Mouse (Mus musculus) embryonic facial prominence, embryonic 13.5 days (tissue): ENCODE results near the gene Mllt1. TPM values are rescaled to one million over a fixed set of nuclear protein-coding genes. Genes with fewer than 3 reads are reported as not detected.

ENCODE experiments used
- ATAC-seq: fragments of 200-750 bp; cut with Nextera tagmentation; 2 replicates; pipeline ENCODE4 v1.8.0; 2017; ENCODE audit warnings: low read depth; ENCODE audit not compliant: insufficient number of reproducible peaks, insufficient read depth, low FRiP score, low TSS enrichment
- H3K27ac ChIP-seq: fragments of 300-500 bp; sonication (generic); 2 replicates; pipeline ENCODE4 v1.5.1; 2015; ENCODE audit warnings: moderate library complexity, mild to moderate bottlenecking, inconsistent platforms
- H3K27me3 ChIP-seq: fragments of 300-500 bp; sonication (generic); 2 replicates; pipeline ENCODE4 v1.6.1; 2015; ENCODE audit warnings: mild to moderate bottlenecking, inconsistent platforms
- H3K36me3 ChIP-seq: fragments of 300-500 bp; sonication (generic); 2 replicates; pipeline ENCODE4 v1.6.1; 2015; ENCODE audit warnings: mild to moderate bottlenecking, inconsistent platforms
- H3K4me1 ChIP-seq: fragments of 300-500 bp; sonication (generic); 2 replicates; pipeline ENCODE4 v1.6.1; 2015; ENCODE audit warnings: inconsistent platforms
- H3K4me2 ChIP-seq: fragments of 300-500 bp; sonication (generic); 2 replicates; pipeline ENCODE4 v1.6.1; 2015; ENCODE audit warnings: moderate library complexity, mild to moderate bottlenecking, inconsistent platforms
- H3K4me3 ChIP-seq: fragments of 300-500 bp; sonication (generic); 2 replicates; pipeline ENCODE4 v1.5.1; 2015; ENCODE audit warnings: mild to moderate bottlenecking, inconsistent platforms
- H3K9ac ChIP-seq: fragments of 300-500 bp; sonication (generic); 2 replicates; pipeline ENCODE4 v1.6.1; 2015; ENCODE audit warnings: mild to moderate bottlenecking, inconsistent platforms
- H3K9me3 ChIP-seq: fragments of 300-500 bp; sonication (generic); 2 replicates; pipeline ENCODE4 v1.6.1; 2016; ENCODE audit warnings: inconsistent platforms
- WGBS: fragments of 180-500 bp; shearing (Covaris S2); methylation state at CpG from one replicate; pipeline ENCODE4 v1.1.7; 2015; ENCODE audit warnings: mixed read lengths; 5-methylcytosine and 5-hydroxymethylcytosine counted together
- polyA plus RNA-seq: library from polyadenylated mRNA; unstranded; fragments of >200 nt; fragmentation: Nextera tagmentation; extraction: Ambion mirVana; gene quantifications from 2 replicates; pipeline ENCODE4 v1.2.1, GENCODE M21; 2015

Mllt1 gene
- polyA plus RNA-seq, 1 experiment from 2014 or later: 71.0 TPM

- H3K4me3 ChIP-seq: no peak overlapping the region
- no peak overlapping the region for H3K4me2 ChIP-seq
- ATAC-seq: no peak
- H3K36me3 ChIP-seq: no peaks in the 10 kb centered on the region
- H3K27ac ChIP-seq: no peak overlapping the region
- no peak overlapping the region for H3K9ac ChIP-seq
- peaks cover 4% of the 10 kb centered on the region; the same call in 1 of the 2 replicates for H3K27me3 ChIP-seq
- no peaks in the 10 kb centered on the region for H3K9me3 ChIP-seq
- WGBS: 81% methylated on average over 6 of the region's 6 CpGs
- no peaks in the 10 kb centered on the region for H3K4me1 ChIP-seq
These were observed 28.4 kb upstream of the Mllt1 start for GRCm38 (mm10) chr17:56963646-56964045.

- Histone ChIP-seq H3K27me3 (peaks cover 4% of the 10 kb centered on the region; the same call in 1 of the 2 replicates), H3K9ac (no peak overlapping the region), H3K4me3 (no peak overlapping the region), H3K9me3 (no peaks in the 10 kb centered on the region), H3K4me2 (no peak overlapping the region), H3K4me1 (0 out of 2 replicates have a peak, but pooled peaks cover 4% of the 10 kb centered on the region), H3K36me3 (no peaks in the 10 kb centered on the region), H3K27ac (no peak overlapping the region)
- WGBS: 75% methylated on average over 5 of the region's 5 CpGs
- no peak for ATAC-seq
These were observed 27.6 kb upstream of the Mllt1 start for GRCm38 (mm10) chr17:56962642-56963405.

- H3K4me2 ChIP-seq: no peak overlapping the region
- no peak for ATAC-seq
- H3K4me1 ChIP-seq: 0 out of 2 replicates have a peak, but pooled peaks cover 5% of the 10 kb centered on the region
- H3K4me3 ChIP-seq: no peak overlapping the region
- no peak overlapping the region for H3K27ac ChIP-seq
- H3K36me3 ChIP-seq: no peaks in the 10 kb centered on the region
- H3K9ac ChIP-seq: no peak overlapping the region
- WGBS: 92% methylated on average over 4 of the region's 4 CpGs
- no peaks in the 10 kb centered on the region for H3K9me3 ChIP-seq
- H3K27me3 ChIP-seq: peaks cover 4% of the 10 kb centered on the region; the same call in 1 of the 2 replicates
These were observed 26.7 kb upstream of the Mllt1 start for GRCm38 (mm10) chr17:56961880-56962279.

GRCm38 (mm10) chr17:56958667-56959066 lies 23.5 kb upstream of the Mllt1 start:
- Histone ChIP-seq H3K27me3 (no peaks in the 10 kb centered on the region), H3K36me3 (no peaks in the 10 kb centered on the region), H3K4me2 (no peak overlapping the region), H3K27ac (no peak overlapping the region), H3K4me3 (no peak overlapping the region), H3K4me1 (0 out of 2 replicates have a peak, but pooled peaks cover 5% of the 10 kb centered on the region), H3K9me3 (no peaks in the 10 kb centered on the region), H3K9ac (no peak overlapping the region)
- ATAC-seq: no peak
- WGBS: 68% methylated on average over 4 of the region's 4 CpGs

- H3K4me2 ChIP-seq: no peak overlapping the region
- 0 out of 2 replicates have a peak, but pooled peaks cover 5% of the 10 kb centered on the region for H3K4me1 ChIP-seq
- H3K4me3 ChIP-seq: no peak overlapping the region
- no peaks in the 10 kb centered on the region for H3K27me3 ChIP-seq
- 26% methylated on average over 11 of the region's 11 CpGs for WGBS
- H3K36me3 ChIP-seq: no peaks in the 10 kb centered on the region
- no peaks in the 10 kb centered on the region for H3K9me3 ChIP-seq
- ATAC-seq: no peak
- no peak overlapping the region for H3K27ac ChIP-seq
- no peak overlapping the region for H3K9ac ChIP-seq
These were observed 22.7 kb upstream of the Mllt1 start for GRCm38 (mm10) chr17:56957763-56958429.

GRCm38 (mm10) chr17:56954871-56955270 lies 19.7 kb upstream of the Mllt1 start:
- no peak overlapping the region for H3K4me3 ChIP-seq
- H3K36me3 ChIP-seq: no peaks in the 10 kb centered on the region
- H3K27ac ChIP-seq: no peak overlapping the region
- H3K4me2 ChIP-seq: no peak overlapping the region
- 0 out of 2 replicates have a peak, but pooled peaks cover 5% of the 10 kb centered on the region for H3K4me1 ChIP-seq
- no peaks in the 10 kb centered on the region for H3K27me3 ChIP-seq
- 81% methylated on average over 7 of the region's 7 CpGs for WGBS
- H3K9me3 ChIP-seq: no peaks in the 10 kb centered on the region
- ATAC-seq: no peak
- H3K9ac ChIP-seq: no peak overlapping the region

GRCm38 (mm10) chr17:56952639-56953038 lies 17.4 kb upstream of the Mllt1 start:
- WGBS: 86% methylated on average over 1 of the region's 1 CpGs
- Histone ChIP-seq H3K9me3 (peaks cover 3% of the 10 kb centered on the region; the same call in 1 of the 2 replicates), H3K4me2 (no peak overlapping the region), H3K4me3 (no peak overlapping the region), H3K4me1 (no peaks in the 10 kb centered on the region), H3K27me3 (no peaks in the 10 kb centered on the region), H3K9ac (no peak overlapping the region), H3K36me3 (no peaks in the 10 kb centered on the region), H3K27ac (no peak overlapping the region)
- no peak for ATAC-seq

GRCm38 (mm10) chr17:56950915-56951314 lies 15.7 kb upstream of the Mllt1 start:
- no peak for ATAC-seq
- Histone ChIP-seq H3K36me3 (no peaks in the 10 kb centered on the region), H3K4me3 (no peak overlapping the region), H3K9me3 (peaks cover 6% of the 10 kb centered on the region; the same call in 1 of the 2 replicates), H3K27me3 (no peaks in the 10 kb centered on the region), H3K9ac (no peak overlapping the region), H3K4me2 (no peak overlapping the region), H3K27ac (no peak overlapping the region), H3K4me1 (no peaks in the 10 kb centered on the region)
- WGBS: 15% methylated on average over 3 of the region's 3 CpGs

- no peak overlapping the region for H3K4me3 ChIP-seq
- no peak for ATAC-seq
- H3K4me2 ChIP-seq: no peak overlapping the region
- 0 out of 2 replicates have a peak, but pooled peaks cover 3% of the 10 kb centered on the region for H3K27me3 ChIP-seq
- no peak overlapping the region for H3K9ac ChIP-seq
- no peaks in the 10 kb centered on the region for H3K36me3 ChIP-seq
- WGBS: 79% methylated on average over 4 of the region's 4 CpGs
- H3K4me1 ChIP-seq: peaks cover 9% of the 10 kb centered on the region
- no peaks in the 10 kb centered on the region for H3K9me3 ChIP-seq
- no peak overlapping the region for H3K27ac ChIP-seq
These were observed 3.5 kb upstream of the Mllt1 start for GRCm38 (mm10) chr17:56938751-56939150.

- Histone ChIP-seq H3K9me3 (no peaks in the 10 kb centered on the region), H3K4me3 (no peak overlapping the region), H3K4me2 (no peak overlapping the region), H3K4me1 (peaks cover 28% of the 10 kb centered on the region), H3K9ac (no peak overlapping the region), H3K27me3 (0 out of 2 replicates have a peak, but pooled peaks cover 3% of the 10 kb centered on the region), H3K36me3 (peaks cover 10% of the 10 kb centered on the region; the same call in 1 of the 2 replicates), H3K27ac (no peak overlapping the region)
- ATAC-seq: no peak
- 95% methylated on average over 7 of the region's 7 CpGs for WGBS
These were observed 1.5 kb upstream of the Mllt1 start for GRCm38 (mm10) chr17:56936731-56937130.

- Histone ChIP-seq H3K9me3 (no peaks in the 10 kb centered on the region), H3K27me3 (0 out of 2 replicates have a peak, but pooled peaks cover 3% of the 10 kb centered on the region), H3K4me1 (peaks cover 32% of the 10 kb centered on the region), H3K36me3 (peaks cover 12% of the 10 kb centered on the region; the same call in 1 of the 2 replicates), H3K4me3 (peak overlapping the region; percentile 94), H3K27ac (peak overlapping the region; percentile 82), H3K9ac (peak overlapping the region; percentile 97), H3K4me2 (peak overlapping the region; percentile 93)
- WGBS: 1% methylated on average over 43 of the region's 45 CpGs
- ATAC-seq: peak; percentile 23
These were observed 477 bp downstream of the Mllt1 start for GRCm38 (mm10) chr17:56934545-56935330.
